Mouse (Mus musculus) monocyte, adult 5-6 weeks (primary cell): ENCODE results near the gene Prune2. TPM values are rescaled to one million over a fixed set of nuclear protein-coding genes. Genes with fewer than 3 reads are reported as not detected.
"Not testable (repeated sequence)": the region's sequence is repeated elsewhere in the genome, so short reads cannot be mapped to it uniquely, and the experiment has no call there.

ENCODE experiments used
- ATAC-seq: fragments of 153-309, 156-312 bp; replicated peaks from 2 replicates; pipeline ENCODE4 v1.8.0; 2017; ENCODE audit warnings: mild to moderate bottlenecking; ENCODE audit not compliant: low TSS enrichment, insufficient number of reproducible peaks, severe bottlenecking, poor library complexity, low FRiP score
- total RNA-seq: library from RNA; stranded (forward); fragments of 200-1000, 200-491, 200-594 nt; gene quantifications from 3 replicates; pipeline ENCODE4 v1.2.3, GENCODE M21; 2017

The Prune2 gene
- total RNA-seq, 1 experiment from 2014 or later: not detected

DNA sequence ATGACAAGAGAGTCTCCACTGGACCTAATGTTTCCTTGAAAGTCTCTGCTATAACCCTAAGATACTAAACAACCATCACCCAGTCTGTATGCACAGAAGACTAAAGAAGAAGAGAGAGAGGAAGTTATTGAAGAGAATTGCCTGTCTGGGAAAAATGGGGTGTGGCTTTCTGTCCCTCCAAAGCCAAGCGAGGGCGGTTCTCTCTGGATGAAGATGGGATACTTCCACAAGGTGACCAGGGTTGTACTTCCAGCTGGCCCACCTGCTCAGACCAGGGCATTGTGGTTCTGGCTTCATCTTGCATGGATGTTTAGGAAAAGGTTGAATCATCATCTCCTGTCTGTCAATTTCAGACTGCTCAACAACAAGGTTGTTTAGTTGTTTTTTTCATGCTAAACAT lies 199.3 kb downstream of the Prune2 start:
- ATAC-seq: no peak

DNA sequence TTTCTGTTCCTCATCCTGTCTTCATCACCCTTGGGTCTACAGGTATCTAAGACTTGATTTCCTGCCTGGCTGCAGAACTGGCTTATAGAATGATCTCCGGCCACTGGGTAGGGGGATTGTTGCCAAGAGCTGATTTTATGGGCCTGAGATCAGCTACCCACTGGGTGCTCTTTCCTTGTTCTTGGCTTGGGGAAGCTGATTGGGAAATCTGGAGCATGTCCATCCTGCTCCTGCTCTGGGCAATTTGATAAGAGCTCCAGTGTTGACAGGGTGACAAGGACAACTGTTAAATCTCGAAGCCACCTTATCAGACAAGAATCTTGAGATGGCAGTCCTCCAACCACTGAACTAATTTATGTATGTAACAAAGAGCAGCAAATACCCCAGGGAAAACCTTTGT lies 203.8 kb downstream of the Prune2 start:
- ATAC-seq: no peak

GRCm38 (mm10) chr19:17160231-17160630 lies 204.3 kb downstream of the Prune2 start:
- no peak for ATAC-seq

DNA sequence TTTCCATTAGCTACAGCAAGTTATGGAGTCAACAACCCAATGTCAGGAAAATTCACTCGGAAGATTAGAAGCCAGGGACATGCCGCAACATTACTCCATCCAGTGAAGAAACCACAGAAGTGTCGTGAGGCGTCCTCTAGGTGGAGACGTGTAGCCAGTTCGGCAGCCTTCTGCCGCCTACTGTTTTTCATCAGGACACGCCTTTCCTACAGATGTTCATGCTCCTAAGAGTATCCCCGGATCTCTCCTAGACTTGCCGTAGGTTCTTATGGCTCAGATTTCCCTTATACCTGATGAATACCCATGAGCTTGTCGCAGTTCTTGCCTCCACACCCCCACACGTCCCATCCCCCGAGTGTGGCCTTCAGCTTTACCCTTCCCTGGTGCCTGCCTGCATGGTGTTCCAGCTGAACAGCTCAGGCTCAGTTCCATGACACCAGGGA lies 207.6 kb downstream of the Prune2 start:
- ATAC-seq: peak; percentile 80

DNA sequence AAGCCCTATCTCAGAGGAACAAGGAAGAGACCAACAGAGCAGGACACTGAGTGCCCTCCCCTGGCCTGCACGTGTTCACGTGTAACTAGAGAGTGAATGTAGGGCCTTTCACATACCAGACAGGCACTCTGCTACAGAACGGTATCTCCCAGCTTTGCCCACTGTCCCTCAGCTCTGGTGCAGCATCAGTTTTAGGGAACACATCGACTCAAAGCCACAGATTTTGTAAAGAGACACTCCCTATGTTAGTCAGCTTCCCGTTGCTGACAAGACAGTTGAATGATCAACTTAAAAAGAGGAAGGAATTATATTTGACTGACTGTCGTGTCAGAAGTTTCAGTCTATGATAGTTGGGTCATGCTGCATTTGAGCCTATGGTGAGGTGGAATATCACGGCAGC lies 210.4 kb downstream of the Prune2 start:
- peak; percentile 81 for ATAC-seq

- ATAC-seq: no peak
Observed at GRCm38 (mm10) chr19:17168186-17168585, 212.3 kb downstream of the Prune2 start.

DNA sequence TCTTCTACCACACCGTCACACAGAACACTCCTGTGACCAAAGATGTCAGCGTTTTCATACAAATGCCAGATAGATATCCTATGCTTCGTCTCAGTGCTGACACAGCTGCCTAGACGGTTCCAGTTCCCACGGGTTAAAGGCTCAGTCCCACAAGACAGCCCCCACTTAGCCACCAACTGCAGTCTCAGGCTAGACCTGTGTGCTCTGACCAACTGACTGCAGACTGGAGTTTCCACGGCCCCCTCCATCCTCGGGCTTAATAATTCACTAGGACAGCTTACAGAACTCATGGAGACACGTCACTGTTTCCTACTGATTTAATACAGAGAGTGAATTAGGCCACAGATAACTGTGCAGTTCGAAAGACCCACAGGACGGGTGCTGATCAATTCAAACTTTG lies 213.8 kb downstream of the Prune2 start:
- no peak for ATAC-seq

DNA sequence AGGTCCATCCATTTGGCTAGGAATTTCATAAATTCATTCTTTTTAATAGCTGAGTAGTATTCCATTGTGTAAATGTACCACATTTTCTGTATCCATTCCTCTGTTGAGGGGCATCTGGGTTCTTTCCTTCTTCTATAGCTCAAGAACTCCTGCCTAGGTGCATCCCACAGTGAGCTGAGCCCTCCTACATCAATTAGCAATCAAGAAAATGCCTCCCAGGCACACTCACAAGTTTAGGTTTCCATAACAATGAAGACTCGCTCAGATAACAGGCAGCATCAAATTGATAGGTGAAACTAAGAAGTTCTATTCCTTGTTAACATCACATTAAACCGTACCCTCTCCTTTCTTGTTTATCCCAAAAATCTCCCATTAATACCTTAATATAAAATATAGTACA lies 218.6 kb downstream of the Prune2 start:
- ATAC-seq: not testable (repeated sequence)

- ATAC-seq: no peak
Observed at GRCm38 (mm10) chr19:17180506-17180905, 224.6 kb downstream of the Prune2 start.

GRCm38 (mm10) chr19:17194730-17195129 lies 238.8 kb downstream of the Prune2 start:
- no peak for ATAC-seq

DNA sequence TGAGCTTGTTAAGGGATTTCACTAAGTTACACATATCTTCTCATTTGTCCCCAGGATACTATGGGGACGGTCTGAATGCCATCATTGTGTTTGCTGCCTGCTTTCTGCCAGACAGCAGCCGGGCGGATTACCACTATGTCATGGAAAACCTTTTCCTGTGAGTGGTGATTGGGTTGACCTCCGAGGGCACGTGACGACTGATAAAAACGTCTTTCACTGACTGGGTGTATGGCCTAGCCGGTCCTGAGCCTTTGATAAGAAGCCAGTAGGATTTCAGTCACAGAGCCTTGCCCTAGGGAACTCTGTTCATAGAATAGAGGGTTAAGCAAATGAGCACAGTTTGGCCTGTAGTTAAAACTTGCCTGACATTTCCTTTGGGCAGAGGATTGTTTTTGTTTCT lies 243.1 kb downstream of the Prune2 start:
- ATAC-seq: no peak

DNA sequence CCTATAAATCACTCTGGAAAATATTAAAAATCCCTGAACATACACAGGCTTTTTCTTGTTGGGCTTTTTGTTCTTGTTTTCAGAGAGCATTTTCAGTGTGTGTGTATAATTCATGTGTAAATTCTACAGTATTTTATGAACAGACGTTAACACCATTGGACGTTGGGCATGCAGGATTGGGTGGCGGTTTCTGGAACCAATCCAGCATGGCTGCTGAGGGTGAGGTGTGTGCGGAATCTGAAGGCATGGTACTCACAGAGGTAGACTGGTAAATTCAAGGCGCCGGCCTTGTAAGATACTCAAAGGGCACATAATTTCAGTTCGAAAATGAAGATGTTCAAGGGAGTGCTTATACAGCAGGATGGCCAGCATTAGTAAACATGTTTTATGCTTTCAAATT lies 251.2 kb downstream of the Prune2 start:
- ATAC-seq: no peak

- no peak for ATAC-seq
Observed at GRCm38 (mm10) chr19:17210541-17210940, 254.6 kb downstream of the Prune2 start.

DNA sequence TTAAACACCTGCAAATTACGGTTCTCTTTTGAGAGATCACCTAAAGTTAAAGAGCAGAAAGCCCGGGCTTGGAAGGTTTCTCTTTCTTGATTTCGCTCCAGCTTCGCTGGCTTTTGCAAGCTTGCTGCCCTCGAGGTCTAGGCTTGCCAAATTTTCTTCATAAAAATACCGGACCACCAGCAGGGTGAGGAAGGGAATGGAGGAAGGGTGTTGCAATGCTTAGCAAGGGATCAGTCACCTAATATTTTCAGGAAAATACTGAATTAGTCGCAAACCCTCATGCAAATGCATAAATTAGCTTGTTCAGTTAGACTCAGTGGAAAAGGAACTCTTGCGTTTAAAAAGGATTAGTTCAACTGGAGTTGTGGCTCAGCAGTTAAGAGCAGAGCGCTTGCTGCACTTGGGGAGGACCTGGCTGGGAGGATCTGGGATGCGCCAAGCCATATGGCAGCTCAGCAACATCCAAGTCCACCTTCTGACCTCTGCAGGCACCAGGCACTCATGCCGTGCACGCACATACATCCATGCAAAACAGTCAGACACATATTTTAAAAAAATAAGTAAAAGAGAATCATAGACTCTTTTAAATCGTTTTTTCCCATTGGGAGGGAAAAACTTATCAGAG lies 259.1 kb downstream of the Prune2 start:
- ATAC-seq: no peak

GRCm38 (mm10) chr19:17218195-17218594 lies 262.3 kb downstream of the Prune2 start:
- ATAC-seq: peak; percentile 52; the same call in 1 of the 2 replicates

DNA sequence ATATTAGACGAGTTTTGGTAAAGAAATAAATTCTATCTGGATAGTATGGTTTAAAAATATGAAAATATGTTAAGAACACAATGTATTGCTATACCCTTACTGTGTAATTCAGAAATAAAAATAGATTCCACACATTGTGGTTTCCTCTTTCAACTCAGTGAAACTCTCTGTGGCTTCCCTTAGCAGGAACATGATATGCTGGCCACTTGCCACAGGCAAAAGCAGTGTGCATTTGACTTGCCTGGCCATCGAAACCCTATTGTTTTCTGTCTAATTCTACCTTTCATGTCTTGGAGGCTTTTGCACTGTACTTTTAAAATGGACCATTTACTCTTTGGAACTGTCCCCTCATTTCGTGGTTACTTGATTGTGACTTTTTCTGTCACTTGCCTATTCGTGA lies 267.9 kb downstream of the Prune2 start:
- ATAC-seq: peak; percentile 63

DNA sequence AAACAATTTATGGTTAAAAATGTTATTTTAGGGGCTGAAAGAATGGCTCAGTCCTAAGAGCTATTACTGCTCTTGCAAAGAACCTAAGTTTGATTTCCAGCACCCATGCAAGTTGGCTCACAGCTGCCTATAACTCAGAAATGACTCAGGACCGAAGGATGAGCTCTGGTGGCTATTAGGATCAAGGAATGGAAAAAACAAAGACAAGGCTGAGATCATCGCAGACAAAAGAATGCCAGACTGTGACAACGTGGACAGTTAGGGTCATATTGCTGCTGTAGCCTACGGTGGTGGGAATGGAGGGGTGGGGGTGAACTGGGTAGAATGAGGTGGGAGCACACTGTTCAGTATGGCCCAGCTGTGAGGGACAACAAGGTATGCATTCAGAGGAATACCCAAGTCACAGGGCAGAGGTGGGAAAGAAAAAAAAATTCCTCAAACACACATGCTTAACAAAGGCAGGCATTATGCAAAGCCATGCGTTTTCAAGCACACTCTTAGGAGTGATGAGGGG lies 269.7 kb downstream of the Prune2 start:
- no peak for ATAC-seq

DNA sequence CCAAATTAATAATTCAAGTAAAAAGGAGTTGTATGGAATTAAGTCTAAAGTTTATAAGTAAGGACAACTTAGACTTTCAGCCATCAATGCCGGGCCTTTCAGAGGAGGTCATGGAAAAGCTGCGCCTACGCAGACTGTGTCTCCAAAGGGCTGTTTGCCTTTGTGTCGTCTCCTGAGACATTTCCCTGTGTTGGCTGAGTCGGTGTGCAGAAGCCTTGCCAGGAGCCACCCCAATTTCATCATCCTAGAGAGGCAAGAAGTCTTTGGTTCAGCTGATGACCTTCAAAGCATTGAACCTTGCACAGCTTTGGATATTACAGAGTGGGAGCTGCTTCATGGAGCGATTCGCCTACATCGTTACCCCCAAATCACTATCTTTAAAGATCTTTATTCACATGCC lies 270.2 kb downstream of the Prune2 start:
- no peak for ATAC-seq

DNA sequence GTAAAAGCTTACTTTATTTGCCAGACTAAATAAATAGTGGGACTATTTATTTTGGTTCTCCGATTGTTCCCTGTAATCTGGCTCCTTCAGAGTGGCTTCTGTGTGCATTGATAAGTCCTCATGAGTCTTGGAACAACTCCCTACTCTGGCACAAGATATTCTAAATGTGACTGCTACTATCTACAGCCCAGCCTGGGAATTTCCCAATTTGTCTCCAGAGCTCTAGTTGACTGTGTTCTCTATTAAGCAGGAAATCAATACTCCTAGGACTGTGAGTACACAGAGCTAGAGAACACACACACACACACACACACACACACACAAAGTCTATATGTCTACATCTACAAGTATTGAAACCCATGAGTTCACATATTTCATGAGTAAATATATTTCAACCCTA lies 274.1 kb downstream of the Prune2 start:
- no peak for ATAC-seq

GRCm38 (mm10) chr19:17238471-17238870 lies 282.6 kb downstream of the Prune2 start:
- no peak for ATAC-seq
